Mouse (Mus musculus) layer of hippocampus, adult 18-20 months (tissue): ENCODE measurements around the gene Fuom. TPM values are rescaled to one million over a fixed set of nuclear protein-coding genes. Genes with fewer than 3 reads are reported as not detected.

Source experiments
- DNase-seq, 2 experiments: peaks; one replicate each; pipeline ENCODE4 v3.0.0; 2022; ENCODE audit warnings: low spot score in 2 of 2
- total RNA-seq, 2 experiments: library from RNA; stranded (reverse); gene quantifications; 2 replicates each; pipeline ENCODE4 v1.2.3; 2021

Fuom gene
- total RNA-seq, 2 experiments from 2014 or later, result 41.7 to 43.4 TPM

GRCm38 (mm10) chr7:140058528-140058927 is 43.7 kb downstream of the Fuom start:
- DNase-seq, result no peak

DNA sequence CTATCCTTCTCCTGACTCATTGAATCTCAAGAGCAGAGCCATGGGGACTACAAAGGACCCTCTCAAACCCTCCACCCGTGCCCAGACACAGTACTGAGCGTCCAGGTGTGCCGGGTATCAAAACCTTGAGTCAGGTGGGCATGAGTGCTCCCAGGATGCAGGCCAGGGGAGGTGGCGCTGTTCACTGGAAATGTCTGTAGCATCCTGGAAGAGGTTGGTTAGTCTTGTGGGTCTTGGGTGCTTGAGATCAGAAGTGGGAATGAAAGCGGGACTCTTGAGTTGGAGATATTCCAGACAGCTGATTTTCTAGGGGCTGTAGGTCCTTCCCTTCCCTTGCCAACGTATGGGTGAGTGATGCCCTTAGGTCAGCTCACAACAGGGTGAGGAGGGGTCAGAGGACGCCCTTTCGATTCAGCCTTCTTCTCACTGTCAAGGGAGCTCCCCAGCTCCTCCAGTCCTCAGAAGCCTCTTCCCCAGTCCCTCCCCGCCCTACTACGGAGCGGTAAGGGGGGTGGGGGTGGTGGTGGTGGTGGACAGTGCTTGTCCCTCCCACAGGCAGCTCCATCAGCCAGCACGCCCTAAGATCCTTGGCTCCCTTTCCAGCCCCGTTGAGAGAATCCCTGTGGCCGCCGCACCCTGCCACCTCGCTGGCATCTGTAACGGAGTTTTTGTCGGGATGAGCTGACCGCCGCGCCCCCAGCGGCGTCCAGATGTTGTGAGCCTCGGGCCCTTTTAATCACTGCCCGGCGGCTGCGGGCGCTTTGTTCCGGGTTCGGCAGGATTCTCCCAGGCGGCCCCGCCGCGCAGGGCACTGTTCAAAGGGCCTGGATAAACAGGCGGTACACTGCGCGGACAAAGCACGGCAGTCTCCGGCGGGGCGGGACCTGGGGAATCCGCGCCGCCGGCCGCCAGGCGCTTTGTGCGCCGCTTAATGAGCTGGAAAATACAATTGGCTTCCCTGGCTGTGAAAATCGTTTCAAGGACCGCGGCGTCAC is 44.5 kb downstream of the Fuom start:
- DNase-seq, result no peak

DNA sequence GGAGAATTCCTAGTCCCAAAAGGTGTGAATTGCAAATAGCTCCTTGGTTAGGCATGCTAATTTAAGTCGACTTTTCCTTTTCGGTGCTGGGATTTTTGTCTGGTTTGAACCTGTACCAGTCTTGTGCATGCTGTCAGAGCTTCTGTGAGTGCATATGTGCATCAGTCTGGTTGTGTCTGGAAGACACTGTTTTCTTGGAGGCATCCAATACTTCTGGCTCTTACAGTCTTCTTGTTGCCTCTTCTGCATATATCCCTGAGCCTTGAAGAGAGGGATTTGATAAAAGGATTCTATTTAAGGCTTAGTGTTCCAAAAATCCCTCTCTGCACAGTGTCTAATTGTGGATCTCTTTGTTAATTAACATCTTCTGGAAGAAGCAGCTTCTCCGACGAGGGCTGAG is 48.1 kb downstream of the Fuom start:
- peak; percentile 36 to 77 for DNase-seq

- DNase-seq, result no peak
Measured at GRCm38 (mm10) chr7:140049115-140049689, 53.0 kb downstream of the Fuom start.

DNA sequence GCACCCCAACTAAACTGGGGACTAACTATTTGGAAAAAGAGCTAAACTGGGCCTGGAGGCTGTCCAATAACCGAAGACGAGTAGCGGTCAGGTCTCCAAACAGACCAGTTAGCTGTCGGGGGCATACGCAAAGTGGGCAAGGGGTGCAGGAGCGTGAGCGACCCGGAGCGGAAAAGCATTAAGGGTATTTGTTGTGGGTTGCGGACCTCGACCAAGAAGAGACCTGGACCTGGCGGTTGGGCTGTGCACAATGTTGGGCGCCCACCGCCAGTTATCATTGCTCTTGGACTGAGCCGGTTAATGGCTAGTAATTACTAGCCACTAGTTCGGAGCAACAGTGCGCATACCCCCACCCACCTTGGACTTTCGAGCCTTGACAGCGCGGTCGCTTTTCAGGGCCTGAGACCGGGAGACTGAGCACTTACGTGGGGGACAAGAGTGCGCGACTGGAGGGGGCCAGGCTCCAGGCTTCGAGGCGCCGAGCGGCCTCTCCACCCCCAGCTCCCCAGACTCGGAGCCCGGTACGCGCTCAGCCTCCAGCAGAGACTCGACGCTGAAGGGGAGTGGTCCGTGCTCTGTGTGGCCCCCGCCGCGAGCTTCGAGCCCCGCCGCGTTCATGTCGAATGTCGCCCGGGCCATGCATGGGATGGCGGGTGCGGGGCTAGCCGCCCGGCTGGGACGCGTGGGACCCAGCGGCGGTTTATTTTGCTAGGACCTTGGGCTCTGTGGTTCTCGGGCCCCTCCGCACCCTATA is 53.7 kb downstream of the Fuom start, which contains the start of gene Msx3:
Gene Msx3 (minus strand): TSS at position 729 of the 754 bp plus-strand sequence.
- no peak for DNase-seq

DNA sequence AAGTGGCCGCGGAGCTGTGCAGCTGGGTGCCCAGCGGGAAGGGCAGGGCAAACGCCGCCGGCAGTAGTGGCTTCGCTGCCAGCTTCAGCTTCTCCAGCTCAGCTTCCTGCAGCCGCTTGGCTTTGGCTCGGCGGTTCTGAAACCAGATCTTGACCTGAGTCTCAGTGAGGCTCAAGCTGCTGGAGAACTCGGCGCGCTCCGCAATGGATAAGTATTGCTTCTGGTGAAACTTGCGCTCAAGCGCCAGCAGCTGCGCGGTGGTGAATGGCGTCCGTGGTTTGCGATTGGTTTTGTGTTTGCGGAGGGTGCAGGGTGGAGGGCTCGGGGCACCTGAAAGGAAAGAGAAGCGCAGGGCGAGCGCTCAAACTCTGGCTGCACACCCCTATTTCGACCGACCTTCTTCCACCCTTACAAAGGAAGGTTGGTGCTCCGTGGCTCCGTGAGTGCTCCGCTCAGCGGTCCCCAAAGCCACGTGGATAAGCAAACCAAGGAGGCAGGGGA is 54.4 kb downstream of the Fuom start:
- no peak for DNase-seq

Other genes starting within 250 kb of the Fuom start
- 10 to 100 TPM; 84.7 to 86.2 TPM for gene Kndc1, start 207.7 kb downstream of the Fuom start, total RNA-seq
- not detected for gene Utf1, start 158.7 kb downstream of the Fuom start, total RNA-seq
- 1 to 10 TPM in 1 of 2 experiments, under 1 TPM in 1; 0.99 to 1.5 TPM for gene 6430531B16Rik, start 123.7 kb downstream of the Fuom start, total RNA-seq
- gene Adam8, start 109.9 kb downstream of the Fuom start, total RNA-seq, result 1 to 10 TPM; 3.2 to 4.7 TPM
- 10 to 100 TPM; 23.8 to 24.2 TPM for gene Zfp511, start 66.0 kb downstream of the Fuom start, total RNA-seq
- 10 to 100 TPM; 34.1 to 35.4 TPM for gene Tubgcp2, start 65.8 kb downstream of the Fuom start, total RNA-seq
- under 1 TPM in 1 of 2 experiments, not detected in 1; 0.15 TPM for gene Msx3, start 53.4 kb downstream of the Fuom start, total RNA-seq
- gene Caly, start 19.9 kb downstream of the Fuom start, total RNA-seq, result 100 to 1,000 TPM; 269 to 293 TPM
- not detected for gene Prap1, start 9.0 kb downstream of the Fuom start, total RNA-seq
- 1 to 10 TPM; 4.7 to 5.2 TPM for gene Paox, start 13.4 kb upstream of the Fuom start, total RNA-seq
- 10 to 100 TPM; 63.7 to 66.6 TPM for gene Echs1, start 14.0 kb upstream of the Fuom start, total RNA-seq
- 10 to 100 TPM; 20.9 to 27.8 TPM for gene Mtg1, start 35.1 kb upstream of the Fuom start, total RNA-seq
- gene Sprn, start 52.4 kb upstream of the Fuom start, total RNA-seq, result 100 to 1,000 TPM; 151 to 156 TPM
- gene Olfr522, start 62.3 kb upstream of the Fuom start, total RNA-seq, result not detected
- gene Olfr523, start 70.8 kb upstream of the Fuom start, total RNA-seq, result under 1 TPM in 1 of 2 experiments, not detected in 1; 0.10 TPM
- not detected for gene Olfr524, start 103.5 kb upstream of the Fuom start, total RNA-seq
- under 1 TPM; 0.57 to 0.76 TPM for gene Cd163l1, start 115.8 kb upstream of the Fuom start, total RNA-seq
- under 1 TPM in 1 of 2 experiments, not detected in 1; 0.27 TPM for gene 5830411N06Rik, start 144.8 kb upstream of the Fuom start, total RNA-seq
- gene Olfr525, start 218.4 kb upstream of the Fuom start, total RNA-seq, result not detected
- not detected for gene Olfr527, start 231.6 kb upstream of the Fuom start, total RNA-seq